Mouse (Mus musculus) macrophage (primary cell): ENCODE measurements around the gene Gm21188. TPM values are rescaled to one million over a fixed set of nuclear protein-coding genes. Genes with fewer than 3 reads are reported as not detected.
A peak's percentile ranks its signal among the peaks of the same experiment; 100 is the strongest.
"Not testable (repeated sequence)": the region's sequence is repeated elsewhere in the genome, so short reads cannot be mapped to it uniquely, and the experiment has no call there.

Experiments used
- H3K27ac ChIP-seq: fragments of 350-480 bp; formaldehyde crosslinking; 2 replicates; pipeline ENCODE4 v1.9.0; 2021
- H3K36me3 ChIP-seq: fragments of 350-480 bp; formaldehyde crosslinking; 2 replicates; pipeline ENCODE4 v1.9.0; 2021; ENCODE audit errors: inconsistent target
- H3K4me3 ChIP-seq: fragments of 350-480 bp; formaldehyde crosslinking; 2 replicates; pipeline ENCODE4 v1.9.0; 2021; ENCODE audit errors: inconsistent target
- H3K79me2 ChIP-seq: fragments of 350-480 bp; formaldehyde crosslinking; 2 replicates; pipeline ENCODE4 v1.9.0; 2021; ENCODE audit errors: inconsistent target
- WGBS: methylation state at CpG from one replicate; pipeline ENCODE4 v1.1.7; 2026; ENCODE audit warnings: inconsistent platforms; ENCODE audit not compliant: missing documents; 5-methylcytosine and 5-hydroxymethylcytosine counted together
- polyA plus RNA-seq: library from polyadenylated mRNA; stranded (reverse); fragments of 250-400 nt; gene quantifications from 3 replicates; pipeline ENCODE4 v1.2.4, GENCODE M21; 2018; ENCODE audit warnings: inconsistent platforms
- total RNA-seq, 78 experiments: library from RNA; depleted of rRNA; stranded (reverse); fragments of 250-400 nt; gene quantifications; 1 replicate in 9 of 78; 2 replicates in 24 of 78; 3 replicates in 43 of 78; 4 replicates in 2 of 78; pipeline ENCODE4 v1.2.4; 2018; ENCODE audit warnings: inconsistent platforms in 56 of 78

Gm21188 gene
- total RNA-seq (2018; cell fraction: chromatin; rRNA removed), result 1,000 to 10,000 TPM in 2 of 26 experiments, 100 to 1,000 TPM in 24; 343 to 1,181 (median 499) TPM
- total RNA-seq (2018; cell fraction: cytosol; rRNA removed), result 100 to 1,000 TPM; 124 to 214 (median 156) TPM
- 100 to 1,000 TPM; 246 to 964 (median 559) TPM for total RNA-seq (2018; cell fraction: nucleus; rRNA removed)
- polyA plus RNA-seq, result 162 to 309 TPM (median 224 TPM) in 3 replicates

DNA sequence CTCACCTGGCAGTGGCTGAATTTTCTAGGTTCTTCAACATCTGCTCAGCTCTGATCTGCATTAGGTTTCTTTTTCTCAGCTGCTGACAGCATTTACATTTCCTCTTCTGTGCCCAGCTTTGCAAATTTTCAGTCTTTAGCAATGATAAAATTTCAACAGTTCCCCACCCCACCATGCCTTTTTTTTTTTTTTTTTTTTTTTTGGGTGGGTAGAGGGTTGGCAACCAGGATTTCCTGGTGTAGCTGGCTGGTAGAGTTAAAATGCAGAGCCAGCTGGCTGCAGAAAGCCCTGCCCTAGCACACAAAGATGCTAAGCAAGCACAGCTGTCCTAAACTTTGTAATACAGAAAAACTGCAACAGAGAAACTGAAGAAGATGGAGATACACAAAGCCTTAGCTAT, at the start of gene Gm21188:
Gene Gm21188, minus strand, starts transcription at position 110 of the 400 bp plus-strand sequence.
- H3K4me3 ChIP-seq, H3K79me2 ChIP-seq, H3K27ac ChIP-seq, H3K36me3 ChIP-seq: not testable (repeated sequence)

GRCm38 (mm10) chr13:120099327-120099726, 47.3 kb upstream of the Gm21188 start:
- H3K36me3 ChIP-seq, H3K79me2 ChIP-seq, H3K4me3 ChIP-seq, H3K27ac ChIP-seq: not testable (repeated sequence)
- no CpG with 5 or more reads among the region's 5 CpGs for WGBS

GRCm38 (mm10) chr13:120096938-120097256, 44.9 kb upstream of the Gm21188 start:
- not testable (repeated sequence) for H3K36me3 ChIP-seq, H3K79me2 ChIP-seq, H3K27ac ChIP-seq, H3K4me3 ChIP-seq
- WGBS, result no CpG with 5 or more reads among the region's 13 CpGs

DNA sequence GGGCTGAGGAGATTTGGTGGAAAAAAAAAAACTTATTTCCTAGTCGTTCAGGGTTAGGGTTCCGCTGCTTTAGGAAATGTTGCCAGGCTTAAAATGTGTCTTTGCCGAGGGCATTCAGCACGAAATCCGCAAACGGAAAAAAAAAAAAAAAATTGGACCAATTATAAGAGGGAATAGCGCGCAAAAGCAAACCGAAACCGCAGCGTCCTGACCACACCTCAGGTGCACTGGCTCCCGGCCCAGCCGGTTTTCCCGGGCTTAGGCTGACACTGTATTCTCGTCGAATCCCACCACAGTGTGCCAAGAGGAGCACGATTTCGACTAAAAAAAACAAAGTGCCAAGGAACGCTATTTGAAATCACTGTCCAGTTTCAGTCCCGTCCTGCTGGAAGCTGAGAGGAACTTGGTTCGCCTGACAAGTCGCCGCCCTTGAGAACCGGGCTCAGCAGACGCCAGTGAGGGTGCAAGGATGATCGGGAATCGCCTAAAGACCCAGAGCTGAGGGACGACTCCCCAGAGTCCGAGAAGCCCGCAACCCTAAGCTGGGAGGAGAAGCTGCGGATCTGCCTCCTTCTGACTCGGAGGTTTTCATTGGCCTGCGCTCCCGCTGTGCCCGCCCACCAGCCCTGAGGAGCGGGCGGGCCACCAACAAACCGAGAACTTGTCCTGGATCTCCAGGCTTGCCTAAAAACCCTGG, 44.4 kb upstream of the Gm21188 start:
- not testable (repeated sequence) for H3K36me3 ChIP-seq, H3K27ac ChIP-seq, H3K79me2 ChIP-seq
- H3K4me3 ChIP-seq, result peak overlapping the region; percentile 29
- 0% methylated on average over 3 of the region's 38 CpGs for WGBS

GRCm38 (mm10) chr13:120092950-120093349, 41.0 kb upstream of the Gm21188 start:
- WGBS, result no CpG with 5 or more reads among the region's 13 CpGs
- H3K79me2 ChIP-seq, H3K4me3 ChIP-seq, H3K27ac ChIP-seq, H3K36me3 ChIP-seq: not testable (repeated sequence)

DNA sequence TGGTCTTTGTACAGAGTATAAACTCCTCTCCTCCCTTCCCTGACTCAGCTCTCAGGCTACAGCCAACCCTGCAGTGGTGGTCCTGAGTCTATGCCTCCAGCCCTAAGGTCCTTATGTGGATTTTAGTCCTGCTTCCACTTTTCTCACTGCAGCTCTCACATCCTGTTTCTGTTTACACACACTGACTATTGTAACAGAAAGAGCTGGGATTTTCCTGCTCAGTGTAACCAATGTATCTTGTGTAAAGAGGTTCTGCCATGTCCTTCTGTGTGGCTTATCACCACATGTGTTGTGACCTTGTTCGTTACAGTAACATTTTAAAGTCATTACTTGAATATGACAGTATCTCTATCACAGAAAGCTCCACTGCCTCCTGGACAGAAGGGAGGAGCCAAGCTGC, 27.6 kb upstream of the Gm21188 start:
- H3K79me2 ChIP-seq, H3K27ac ChIP-seq, H3K36me3 ChIP-seq, H3K4me3 ChIP-seq: not testable (repeated sequence)
- no CpG with 5 or more reads among the region's 1 CpGs for WGBS

GRCm38 (mm10) chr13:120070878-120071277, 18.9 kb upstream of the Gm21188 start:
- WGBS, result no CpG with 5 or more reads among the region's 13 CpGs

DNA sequence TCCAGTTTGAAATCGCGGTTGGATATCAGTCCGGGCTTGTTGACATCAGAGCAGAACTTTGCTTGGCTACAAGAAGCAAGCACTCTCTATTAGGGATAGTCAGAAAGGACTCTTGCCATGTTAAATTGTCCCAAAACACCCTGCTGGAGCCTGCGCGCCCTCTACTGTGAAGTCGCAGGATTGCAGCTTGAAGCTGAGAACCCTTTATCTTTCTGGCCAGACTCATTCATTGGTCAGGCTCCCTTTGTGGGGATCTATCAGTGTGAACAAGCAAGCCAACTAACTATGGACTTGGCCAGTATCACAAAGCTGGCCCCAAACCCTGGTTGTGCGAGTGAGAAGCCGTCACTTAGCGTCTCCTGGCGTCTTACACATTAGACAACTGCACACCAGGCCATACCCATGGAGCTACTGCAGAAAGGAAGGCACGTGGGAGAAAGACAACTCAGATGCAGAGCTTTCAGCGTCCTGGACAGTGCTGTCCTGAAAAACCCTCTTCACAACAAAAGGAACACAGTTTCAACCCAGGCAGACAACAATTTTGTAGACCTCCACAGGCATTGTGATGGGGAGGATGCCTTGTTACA, 18.1 kb upstream of the Gm21188 start:
- H3K79me2 ChIP-seq, H3K36me3 ChIP-seq, H3K27ac ChIP-seq, H3K4me3 ChIP-seq: not testable (repeated sequence)
- WGBS, result no CpG with 5 or more reads among the region's 12 CpGs

More at GRCm38 (mm10) chr13:120070878-120071277, 18.9 kb upstream of the Gm21188 start:
- not testable (repeated sequence) for H3K4me3 ChIP-seq, H3K27ac ChIP-seq, H3K36me3 ChIP-seq, H3K79me2 ChIP-seq

- not testable (repeated sequence) for H3K79me2 ChIP-seq, H3K4me3 ChIP-seq, H3K36me3 ChIP-seq, H3K27ac ChIP-seq
- no CpG with 5 or more reads among the region's 22 CpGs for WGBS
Measured at GRCm38 (mm10) chr13:120063439-120064089, 11.6 kb upstream of the Gm21188 start.

DNA sequence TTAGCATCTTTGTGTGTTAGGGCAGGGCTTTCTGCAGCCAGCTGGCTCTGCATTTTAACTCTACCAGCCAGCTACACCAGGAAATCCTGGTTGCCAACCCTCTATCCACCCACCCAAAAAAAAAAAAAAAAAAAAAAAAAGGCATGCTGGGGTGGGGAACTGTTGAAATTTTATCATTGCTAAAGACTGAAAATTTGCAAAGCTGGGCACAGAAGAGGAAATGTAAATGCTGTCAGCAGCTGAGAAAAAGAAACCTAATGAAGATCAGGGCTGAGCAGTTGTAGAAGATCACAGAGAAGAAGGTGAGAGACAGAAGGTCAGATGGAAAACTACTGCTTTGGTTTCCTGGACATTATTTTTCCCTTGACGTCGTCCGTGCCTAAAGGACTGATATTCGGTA, 10.9 kb upstream of the Gm21188 start:
- WGBS, result no CpG with 5 or more reads among the region's 4 CpGs
- H3K27ac ChIP-seq, H3K79me2 ChIP-seq, H3K36me3 ChIP-seq, H3K4me3 ChIP-seq: not testable (repeated sequence)

DNA sequence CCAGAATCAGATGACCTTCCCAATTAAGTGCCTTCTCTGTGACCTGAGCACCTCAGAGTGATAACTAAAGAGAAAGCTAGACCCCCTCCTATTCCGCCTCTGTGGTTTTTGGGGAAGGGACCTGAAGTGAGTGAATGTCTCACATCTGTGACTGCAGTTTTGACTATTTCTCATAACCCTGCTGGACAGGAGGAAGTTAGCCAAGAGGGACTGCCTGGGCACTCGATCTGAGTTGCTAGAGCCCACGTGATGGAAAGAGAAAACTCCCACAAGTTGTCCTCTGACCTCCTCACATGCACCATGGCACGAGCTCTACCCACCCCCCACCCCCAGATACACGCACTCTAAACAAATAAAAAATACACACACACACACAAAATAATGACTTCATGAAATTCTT, 3.4 kb downstream of the Gm21188 start:
- H3K4me3 ChIP-seq, H3K79me2 ChIP-seq, H3K27ac ChIP-seq, H3K36me3 ChIP-seq: not testable (repeated sequence)
- WGBS, result no CpG with 5 or more reads among the region's 5 CpGs

- not testable (repeated sequence) for H3K4me3 ChIP-seq, H3K79me2 ChIP-seq, H3K36me3 ChIP-seq, H3K27ac ChIP-seq
- no CpG with 5 or more reads among the region's 2 CpGs for WGBS
Measured at GRCm38 (mm10) chr13:120048186-120048585, 3.8 kb downstream of the Gm21188 start.

GRCm38 (mm10) chr13:120046422-120047209, 5.4 kb downstream of the Gm21188 start:
- H3K36me3 ChIP-seq, H3K27ac ChIP-seq, H3K4me3 ChIP-seq, H3K79me2 ChIP-seq: not testable (repeated sequence)
- whole genome bisulfite sequencing, result 0% methylated on average over 1 of the region's 40 CpGs

GRCm38 (mm10) chr13:120041145-120041544, 10.8 kb downstream of the Gm21188 start:
- not testable (repeated sequence) for H3K79me2 ChIP-seq, H3K4me3 ChIP-seq, H3K27ac ChIP-seq, H3K36me3 ChIP-seq
- WGBS, result no CpG with 5 or more reads among the region's 1 CpGs

GRCm38 (mm10) chr13:120037881-120038280, 14.1 kb downstream of the Gm21188 start:
- not testable (repeated sequence) for H3K79me2 ChIP-seq, H3K36me3 ChIP-seq, H3K4me3 ChIP-seq, H3K27ac ChIP-seq
- WGBS, result 36% methylated on average over 6 of the region's 6 CpGs
